Mouse (Mus musculus): ENCODE results near the gene Maf.

Maf gene

GRCm38 (mm10) chr8:115707731-115708590 lies at the start of gene Maf:
TSS of gene Maf (minus strand) at chr8:115707794.
- peak; percentile 91 for DNase-seq (ENCODE audit: low spot score)

DNA sequence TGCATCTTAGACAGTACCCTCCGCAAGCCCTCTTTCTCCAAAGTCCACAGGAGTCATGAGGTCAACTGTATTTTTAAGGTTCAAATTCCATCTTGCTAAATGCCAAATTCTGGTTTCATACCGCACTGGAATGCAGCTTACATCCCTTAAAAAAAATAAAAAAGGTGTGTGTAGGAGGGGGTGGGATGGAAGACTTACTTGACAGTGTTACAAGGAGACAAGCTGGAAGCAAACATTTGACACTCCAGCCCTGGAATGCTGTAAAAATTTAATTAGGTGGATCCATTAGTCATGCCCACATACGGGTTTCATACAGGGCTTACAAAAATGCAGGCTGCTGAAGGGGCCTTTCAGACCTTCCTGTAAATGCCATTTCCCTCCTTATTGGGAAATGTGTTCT lies 49.4 kb upstream of the Maf start:
- DNase-seq (ENCODE audit: low spot score): no peak

GRCm38 (mm10) chr8:115756027-115756426 lies 48.4 kb upstream of the Maf start:
- DNase-seq (ENCODE audit: low spot score): no peak

GRCm38 (mm10) chr8:115754694-115755093 lies 47.1 kb upstream of the Maf start:
- DNase-seq (ENCODE audit: low spot score): no peak

DNA sequence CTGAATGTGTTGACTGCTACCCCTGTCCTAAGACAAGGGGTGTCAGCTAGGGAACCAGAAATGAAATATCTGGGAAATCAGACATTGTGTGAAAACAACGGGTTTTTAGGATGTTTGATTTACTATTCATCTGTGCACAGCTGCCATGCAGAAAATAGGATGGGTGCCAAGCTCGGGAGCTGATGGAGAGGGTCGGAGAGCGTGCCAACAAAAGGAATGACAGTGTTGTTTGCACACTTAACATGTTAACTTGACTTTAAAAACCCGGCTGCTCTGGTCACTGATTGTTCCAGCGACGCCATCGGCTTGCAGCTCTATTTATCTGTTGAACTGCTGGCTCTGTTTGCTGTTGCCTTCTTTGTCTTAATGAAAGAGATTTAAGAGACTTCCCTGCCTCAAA lies 46.2 kb upstream of the Maf start:
- no peak for DNase-seq (ENCODE audit: low spot score)

DNA sequence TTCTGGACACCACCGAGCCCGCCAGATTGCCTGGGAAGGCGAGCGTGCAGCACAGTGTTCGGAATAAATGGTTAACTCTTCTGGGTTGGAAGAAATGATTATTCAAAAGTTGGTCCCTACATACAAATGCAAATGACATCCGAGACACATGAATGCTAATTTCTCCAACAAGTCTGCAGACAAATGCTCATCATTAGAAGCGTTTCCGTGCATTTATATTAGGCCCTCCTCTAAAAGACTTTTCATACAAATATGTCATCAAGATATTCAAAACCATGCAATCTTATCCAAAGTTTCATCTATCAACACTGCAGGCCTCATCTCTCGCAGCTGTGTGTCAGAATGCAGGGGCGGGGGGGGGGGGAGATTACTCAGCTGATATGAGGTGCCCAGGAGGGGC lies 39.8 kb upstream of the Maf start:
- DNase-seq (ENCODE audit: low spot score): no peak

DNA sequence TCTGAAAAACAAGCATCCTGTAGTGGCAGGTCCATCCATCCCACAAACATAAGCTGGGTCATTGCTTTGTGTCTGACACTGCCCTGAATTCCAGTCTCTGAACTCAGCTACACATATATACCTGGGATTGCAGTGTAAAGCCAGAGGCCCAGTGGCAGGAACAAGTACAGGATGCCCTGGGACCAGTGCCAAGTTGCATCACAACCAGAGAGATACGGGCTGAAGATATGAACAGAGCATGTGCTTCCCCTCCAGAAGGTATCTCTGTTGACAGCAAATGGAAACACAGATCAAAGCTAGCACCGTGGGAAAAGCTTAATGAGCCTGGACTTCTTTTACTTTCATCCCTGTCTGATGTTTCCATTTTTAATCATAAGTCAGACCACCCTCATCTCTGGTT lies 38.1 kb upstream of the Maf start:
- DNase-seq (ENCODE audit: low spot score): no peak

GRCm38 (mm10) chr8:115743441-115743840 lies 35.8 kb upstream of the Maf start:
- no peak for DNase-seq (ENCODE audit: low spot score)

DNA sequence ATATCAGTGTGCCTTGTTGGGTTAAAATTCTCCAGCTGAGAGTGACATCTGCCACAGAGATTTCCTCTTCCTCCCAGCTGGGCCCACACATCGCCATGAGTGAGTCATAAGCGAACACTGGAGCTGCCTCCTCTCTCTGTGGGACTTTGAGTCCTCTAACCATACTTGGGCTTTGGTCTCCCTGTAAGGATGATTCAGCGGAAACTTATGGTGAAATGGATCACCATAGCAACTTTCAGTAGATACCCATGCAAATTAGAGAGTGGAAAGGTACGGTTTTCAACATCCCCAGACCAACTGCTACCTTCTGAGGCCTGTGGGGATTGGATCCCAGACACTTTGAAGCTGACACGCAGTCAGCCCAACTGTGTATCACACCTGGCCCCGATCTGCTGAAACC lies 35.1 kb upstream of the Maf start:
- DNase-seq (ENCODE audit: low spot score): no peak

- DNase-seq (ENCODE audit: low spot score): no peak
These were observed 34.4 kb upstream of the Maf start for GRCm38 (mm10) chr8:115741964-115742363.

DNA sequence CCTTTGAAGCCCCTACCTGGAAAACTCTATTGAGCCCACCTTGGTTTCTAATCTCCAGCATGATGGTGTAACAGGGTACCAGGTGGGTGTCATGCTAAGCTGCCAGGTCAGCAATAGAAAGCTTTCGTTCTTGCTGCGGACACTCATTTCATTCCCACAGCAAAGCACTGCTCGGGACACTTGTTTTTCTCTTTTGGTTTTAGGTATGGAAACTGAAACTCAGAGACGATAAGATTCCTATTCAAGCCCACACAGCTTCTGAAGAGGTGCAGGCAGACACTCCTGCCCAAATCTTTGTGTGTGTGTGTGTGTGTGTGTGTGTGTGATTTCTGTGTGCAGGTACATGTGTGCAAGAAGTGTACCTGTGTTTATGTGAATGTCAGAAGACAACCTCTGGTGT lies 32.2 kb upstream of the Maf start:
- no peak for DNase-seq (ENCODE audit: low spot score)

GRCm38 (mm10) chr8:115732401-115732800 lies 24.8 kb upstream of the Maf start:
- no peak for DNase-seq (ENCODE audit: low spot score)

DNA sequence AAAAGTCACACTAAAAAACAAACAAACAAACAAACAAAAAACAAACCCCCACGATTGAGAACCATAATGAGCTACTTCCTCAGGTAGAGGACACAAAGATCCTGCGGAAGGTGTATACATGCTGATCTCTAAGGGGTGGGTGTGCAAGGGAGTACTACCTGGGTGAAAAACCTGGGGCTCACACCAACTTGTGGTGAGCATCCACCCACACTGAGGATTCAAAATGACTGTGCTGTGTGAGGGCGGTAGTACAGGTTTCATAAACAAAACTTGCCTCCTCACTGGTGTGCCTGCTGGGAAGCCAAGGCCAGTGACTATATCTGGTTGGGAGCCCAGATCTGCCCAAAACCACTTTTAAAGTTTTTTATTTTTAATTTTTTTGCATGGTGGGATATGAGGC lies 19.2 kb upstream of the Maf start:
- DNase-seq (ENCODE audit: low spot score): no peak

- DNase-seq (ENCODE audit: low spot score): no peak
These were observed 18.6 kb upstream of the Maf start for GRCm38 (mm10) chr8:115726231-115726630.

- DNase-seq (ENCODE audit: low spot score): no peak
These were observed 11.5 kb upstream of the Maf start for GRCm38 (mm10) chr8:115719126-115719525.

- DNase-seq (ENCODE audit: low spot score): no peak
These were observed 11.0 kb upstream of the Maf start for GRCm38 (mm10) chr8:115718621-115719020.

DNA sequence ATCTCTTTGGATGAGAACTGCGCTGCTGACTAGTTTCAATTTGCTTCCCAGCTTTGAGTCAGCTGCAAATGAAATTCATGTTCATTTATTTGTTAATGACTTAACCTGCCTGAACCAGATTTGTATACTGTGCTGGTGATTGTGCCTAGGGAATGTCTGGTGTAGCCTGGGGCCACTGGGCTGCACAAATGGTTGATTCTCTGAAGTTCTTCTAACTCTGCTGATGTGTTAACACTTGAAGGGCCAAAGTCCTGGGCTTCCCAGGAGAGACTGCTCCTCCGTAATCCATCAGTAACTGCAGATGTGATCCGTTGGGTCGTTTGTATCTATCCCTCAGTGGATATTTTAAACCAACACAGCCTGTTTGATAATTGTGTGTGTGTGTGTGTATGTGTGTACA lies 7.7 kb upstream of the Maf start:
- DNase-seq (ENCODE audit: low spot score): no peak

- DNase-seq (ENCODE audit: low spot score): no peak
These were observed 3.5 kb upstream of the Maf start for GRCm38 (mm10) chr8:115711106-115711505.

- no peak for DNase-seq (ENCODE audit: low spot score)
These were observed 2.3 kb upstream of the Maf start for GRCm38 (mm10) chr8:115709931-115710330.

DNA sequence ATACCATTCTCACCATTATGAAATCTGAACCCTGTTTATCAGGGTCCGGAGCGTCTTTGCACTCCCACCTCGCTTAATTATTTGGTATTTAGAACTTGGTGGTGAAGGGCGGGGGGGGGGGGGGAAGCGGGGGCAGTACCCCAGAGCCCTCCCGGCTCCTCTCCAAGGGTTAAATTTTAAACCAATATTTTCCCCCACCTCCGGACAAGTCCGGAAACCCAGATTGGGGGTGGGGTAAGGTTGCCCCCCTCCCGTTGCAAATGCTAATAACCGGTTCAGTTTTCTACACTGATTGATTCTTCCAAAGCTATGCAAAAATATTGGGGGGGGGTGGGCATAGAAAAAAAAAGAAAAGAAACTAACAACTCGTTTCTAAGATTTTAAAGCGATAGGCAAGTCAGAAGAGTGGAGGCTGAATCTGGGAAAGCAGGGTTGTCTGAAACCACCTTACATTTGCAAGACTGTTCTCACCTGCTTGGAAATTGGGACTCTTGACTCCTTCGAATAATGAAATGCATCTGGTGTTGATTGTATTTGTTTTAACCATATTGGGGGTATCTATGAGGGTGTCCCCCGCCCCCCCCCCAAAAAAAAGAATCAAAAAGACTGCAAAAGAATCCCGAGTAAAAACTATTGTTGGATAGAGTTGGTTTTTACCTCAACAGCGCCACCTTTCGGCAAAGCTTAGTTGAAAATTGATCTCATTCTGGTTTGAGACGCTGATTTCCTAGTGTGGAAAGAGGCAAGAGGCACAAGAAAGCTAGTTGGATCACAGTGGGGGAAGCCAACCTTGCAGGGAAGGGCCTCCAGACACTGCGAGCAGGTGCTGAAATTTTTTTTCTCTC lies 1.6 kb upstream of the Maf start:
- DNase-seq (ENCODE audit: low spot score): peak; percentile 94

DNA sequence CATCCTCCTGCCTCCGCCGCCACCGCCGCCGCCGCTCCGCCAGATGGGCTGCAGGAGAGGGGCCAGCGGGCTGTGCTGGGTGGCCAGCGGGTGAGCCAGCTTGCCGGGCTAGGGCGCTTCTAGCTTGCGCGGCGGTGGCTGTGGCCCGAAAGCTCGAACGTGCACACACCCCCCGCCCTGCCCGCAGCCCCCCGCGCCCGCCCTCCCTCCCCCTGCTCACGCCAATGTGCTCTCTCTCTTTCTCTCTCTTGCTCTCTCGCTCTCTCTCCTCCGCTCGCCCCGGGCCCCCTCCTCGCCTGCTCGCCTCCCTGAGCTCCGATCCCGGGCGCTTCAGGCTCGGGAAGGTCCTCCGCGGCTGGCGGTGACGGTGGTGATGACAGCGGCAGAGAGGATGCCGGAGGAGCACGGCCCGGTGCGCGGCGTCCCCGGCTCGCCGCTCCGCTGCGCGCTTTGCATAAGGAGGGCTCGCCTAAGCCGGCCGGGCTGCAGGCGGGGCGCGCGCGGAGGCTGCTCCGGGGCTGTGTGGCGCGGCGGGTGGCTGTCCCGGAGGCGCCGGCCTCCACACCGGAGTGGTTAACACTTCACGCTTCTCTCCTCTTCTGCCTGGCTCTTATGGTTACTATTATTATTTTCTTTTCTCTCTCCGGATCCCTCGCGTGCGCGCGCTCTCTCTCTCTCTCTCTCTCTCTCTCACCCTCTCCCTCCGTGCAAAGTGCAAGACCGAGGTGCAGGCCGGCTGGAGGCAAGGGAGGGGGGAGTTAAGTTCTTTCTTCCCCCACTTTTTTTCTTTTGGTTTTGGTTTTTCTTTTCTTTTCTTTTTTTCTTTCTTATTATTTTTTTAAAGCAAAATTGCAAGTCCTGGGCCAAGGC lies 498 bp downstream of the Maf start:
- peak; percentile 79 for DNase-seq (ENCODE audit: low spot score)

DNA sequence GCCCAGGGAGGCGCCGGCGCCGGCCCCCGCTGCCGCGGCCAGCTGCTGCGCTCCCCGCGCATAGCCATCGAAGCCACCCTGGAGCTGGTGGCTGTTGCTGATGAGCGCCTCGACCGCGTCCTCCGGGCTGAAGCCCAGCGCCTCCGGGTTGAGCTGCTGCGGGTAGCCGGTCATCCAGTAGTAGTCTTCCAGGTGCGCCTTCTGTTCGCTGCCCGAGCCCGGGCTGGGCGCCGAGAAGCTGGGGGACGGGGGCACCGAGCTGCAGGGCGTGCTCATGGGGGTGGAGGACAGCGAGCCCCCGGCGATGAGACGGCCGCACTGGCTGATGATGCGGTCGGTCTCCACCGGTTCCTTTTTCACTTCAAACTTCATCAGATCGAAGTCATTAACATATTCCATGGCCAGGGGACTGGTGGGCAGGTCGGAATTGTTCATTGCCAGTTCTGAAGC lies 1.2 kb downstream of the Maf start:
- no peak for DNase-seq (ENCODE audit: low spot score)
